9 mouse cellular contexts compared by ENCODE assay signal in the genomic region with DNA sequence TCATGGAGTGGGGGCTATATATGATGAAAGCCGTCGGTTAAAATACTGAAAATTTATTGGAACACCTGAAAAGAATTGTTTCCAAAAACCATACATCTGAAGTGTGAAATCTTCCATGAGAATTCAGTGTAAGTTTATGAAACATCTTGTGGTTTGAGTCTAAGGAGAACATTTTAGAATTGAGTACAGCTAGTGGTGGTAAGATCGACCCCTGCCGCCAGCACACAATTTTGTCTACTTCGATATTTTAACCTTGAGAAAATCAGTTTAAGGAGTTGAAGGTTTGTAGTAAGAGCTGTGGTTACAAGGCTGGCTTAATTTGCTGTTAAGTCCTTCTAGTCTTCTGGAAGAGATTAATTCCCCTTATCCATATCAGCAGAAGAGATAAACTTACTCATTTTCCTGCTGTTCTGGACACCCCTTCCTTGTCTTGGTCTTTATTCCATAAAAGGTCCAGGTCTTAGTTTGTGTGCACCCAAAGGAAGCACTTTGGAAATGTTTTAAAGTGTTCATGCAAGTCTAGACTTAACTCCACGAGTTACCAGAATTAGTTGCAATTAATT. TPM values are rescaled to one million over a fixed set of nuclear protein-coding genes. Genes with fewer than 3 reads are reported as not detected.
DNase-seq lines count a peak whose midpoint lies in the region; ATAC-seq and TF ChIP-seq lines count a peak whose summit lies in the region.
"Had no signal": no experiment of that assay in that cellular context is flagged by ENCODE, and none has a peak within 500 bp of the region (broad histone marks: within the 10 kb centered on the region; RNA-seq: fewer than 3 reads in every experiment).

No protein-coding gene starts in this region.

- H3K4me2 ChIP-seq in heart, embryonic 15.5 days: peak overlapping the region; percentile 56
- H3K4me2 ChIP-seq in forebrain, embryonic 12.5 days: peak overlapping the region; percentile 61
- peak overlapping the region; percentile 90 for H3K4me2 ChIP-seq in liver, embryonic 16.5 days (ENCODE audit: low read depth, low read length)

- H3K4me3 ChIP-seq in heart, embryonic 15.5 days: peak overlapping the region; percentile 94
- peak overlapping the region; percentile 68 for H3K4me3 ChIP-seq in ES-Bruce4 (ENCODE audit: low read depth, low read length)
- H3K4me3 ChIP-seq in forebrain, embryonic 12.5 days (replicated peaks): peak overlapping the region; percentile 95
- H3K4me3 ChIP-seq in liver, embryonic 16.5 days (ENCODE audit: low read depth, low read length): peak overlapping the region; percentile 97

- no peak for TF ChIP-seq POLR2A in ES-Bruce4 (IDR thresholded peaks at IDR 0.05; ENCODE audit: insufficient read depth, low read length)

- no peak for TF ChIP-seq CTCF in ES-Bruce4 (IDR thresholded peaks at IDR 0.05; ENCODE audit: low read depth, low read length)

- DNase-seq in heart, postnatal 25 days (ENCODE audit: low spot score): no peak
- DNase-seq in right cerebral cortex, adult 18-20 months: no peak
- no peak for DNase-seq in layer of hippocampus, adult 9-11 months
- DNase-seq in ovary, postnatal 36 days (ENCODE audit: low spot score): no peak

- no peaks in the 10 kb centered on the region for H3K27me3 ChIP-seq in heart, embryonic 15.5 days
- no peaks in the 10 kb centered on the region for H3K27me3 ChIP-seq in ES-Bruce4 (ENCODE audit: control insufficient read depth, insufficient read depth, low read length, poor library complexity, severe bottlenecking)
- H3K27me3 ChIP-seq in forebrain, embryonic 12.5 days: no peaks in the 10 kb centered on the region
- no peaks in the 10 kb centered on the region for H3K27me3 ChIP-seq in liver, embryonic 16.5 days (ENCODE audit: control insufficient read depth, insufficient read depth, low read depth, low read length)

- intact Hi-C loops in heart, postnatal 25 days (cut with DNase I): loop anchor here (5.0 to 10.0 kb wide), 3 partner anchors 127 to 344 kb away; no protein-coding TSS in a partner anchor

- peaks cover 10% of the 10 kb centered on the region for H3K4me1 ChIP-seq in heart, embryonic 15.5 days (replicated peaks)
- H3K4me1 ChIP-seq in ES-Bruce4 (ENCODE audit: control insufficient read depth, insufficient read depth, low read length): no peaks in the 10 kb centered on the region
- H3K4me1 ChIP-seq in forebrain, embryonic 12.5 days: peaks cover 23% of the 10 kb centered on the region
- peaks cover 4% of the 10 kb centered on the region for H3K4me1 ChIP-seq in liver, embryonic 16.5 days (ENCODE audit: control insufficient read depth, low read depth, low read length)

- TF ChIP-seq EP300 in ES-Bruce4 (IDR thresholded peaks at IDR 0.05; ENCODE audit: insufficient read depth, low read depth, low read length): no peak

- peak overlapping the region; percentile 99 for H3K27ac ChIP-seq in heart, embryonic 15.5 days
- H3K27ac ChIP-seq in ES-Bruce4 (ENCODE audit: insufficient read depth, low read length): no peak overlapping the region
- H3K27ac ChIP-seq in forebrain, embryonic 12.5 days: no peak overlapping the region
- no peak overlapping the region for H3K27ac ChIP-seq in liver, embryonic 16.5 days (ENCODE audit: low read length)

- H3K9me3 ChIP-seq in heart, embryonic 15.5 days (replicated peaks): no peaks in the 10 kb centered on the region
- H3K9me3 ChIP-seq in ES-Bruce4 (replicated peaks; ENCODE audit: control insufficient read depth, insufficient read depth, low read length, poor library complexity, severe bottlenecking): no peaks in the 10 kb centered on the region
- no peaks in the 10 kb centered on the region for H3K9me3 ChIP-seq in forebrain, embryonic 12.5 days
- no peaks in the 10 kb centered on the region for H3K9me3 ChIP-seq in liver, embryonic 16.5 days (replicated peaks; ENCODE audit: control insufficient read depth, low read length)

- H3K36me3 ChIP-seq in heart, embryonic 15.5 days: no peaks in the 10 kb centered on the region
- no peaks in the 10 kb centered on the region for H3K36me3 ChIP-seq in ES-Bruce4 (ENCODE audit: control insufficient read depth, insufficient read depth, low read length, poor library complexity, severe bottlenecking)
- no peaks in the 10 kb centered on the region for H3K36me3 ChIP-seq in forebrain, embryonic 12.5 days (replicated peaks)
- no peaks in the 10 kb centered on the region for H3K36me3 ChIP-seq in liver, embryonic 16.5 days (ENCODE audit: control insufficient read depth, insufficient read depth)

- under 1% methylated on average over 6 of the region's 6 CpGs for WGBS in heart, embryonic 15.5 days
- WGBS in forebrain, embryonic 12.5 days: 5% methylated on average over 6 of the region's 6 CpGs
- WGBS in liver, embryonic 16.5 days (ENCODE audit: insufficient replicate concordance): 6% methylated on average over 6 of the region's 6 CpGs

- peak overlapping the region; percentile 99 for H3K9ac ChIP-seq in heart, embryonic 15.5 days
- peak overlapping the region; percentile 94 for H3K9ac ChIP-seq in ES-Bruce4 (ENCODE audit: low read depth, poor library complexity, severe bottlenecking)
- peak overlapping the region; percentile 96 for H3K9ac ChIP-seq in forebrain, embryonic 12.5 days
- peak overlapping the region; percentile 96 for H3K9ac ChIP-seq in liver, embryonic 16.5 days (ENCODE audit: low read depth, low read length)

- ATAC-seq in heart, embryonic 15.5 days (replicated peaks; ENCODE audit: insufficient number of reproducible peaks, insufficient read depth, low FRiP score, low read depth): no peak
- ATAC-seq in forebrain, embryonic 12.5 days (ENCODE audit: low FRiP score): no peak
- ATAC-seq in liver, embryonic 16.5 days (ENCODE audit: low read depth): no peak

RNA-seq across cellular contexts. Expression of gene Hif1a, which starts 7.9 kb away (rescaled TPM):
- 100 and 105 TPM in 2 replicates for polyA plus RNA-seq in heart, embryonic 15.5 days (2015; fragmentation: Nextera tagmentation; extraction: Ambion mirVana)
- 10 to 100 TPM; 49.5 to 56.0 TPM for total RNA-seq in heart, postnatal 25 days (2021)
- polyA plus RNA-seq in ES-Bruce4 (2011; ENCODE audit: insufficient read depth, insufficient read length, low read depth, missing spikeins): 85.1 and 86.0 TPM in 2 replicates
- 123 and 124 TPM in 2 replicates for polyA plus RNA-seq in forebrain, embryonic 12.5 days (2016; fragmentation: Nextera tagmentation; extraction: Ambion mirVana)
- 11.8 and 12.0 TPM in 2 replicates for polyA plus RNA-seq in liver, embryonic 16.5 days (2015; fragmentation: Nextera tagmentation; extraction: Ambion mirVana)

RNA-seq across cellular contexts. Expression of gene Gm49321, which starts 28.4 kb away (rescaled TPM):
- polyA plus RNA-seq in heart, embryonic 15.5 days (2015; fragmentation: Nextera tagmentation; extraction: Ambion mirVana): 7.3 and 14.4 TPM in 2 replicates
- total RNA-seq in heart, postnatal 25 days (2021): 1 to 10 TPM; 6.7 to 7.2 TPM
- polyA plus RNA-seq in ES-Bruce4 (2011; ENCODE audit: insufficient read depth, insufficient read length, low read depth, missing spikeins): 9.0 TPM in 1 of 2 replicates, not detected in the other
- 15.6 and 19.5 TPM in 2 replicates for polyA plus RNA-seq in forebrain, embryonic 12.5 days (2016; fragmentation: Nextera tagmentation; extraction: Ambion mirVana)
- polyA plus RNA-seq in liver, embryonic 16.5 days (2015; fragmentation: Nextera tagmentation; extraction: Ambion mirVana): 3.0 and 3.9 TPM in 2 replicates
- polyA plus RNA-seq: small intestine, adult 2 months had no signal

RNA-seq across cellular contexts. Expression of gene Snapc1, which starts 55.2 kb away (rescaled TPM):
- 14.8 and 15.2 TPM in 2 replicates for polyA plus RNA-seq in heart, embryonic 15.5 days (2015; fragmentation: Nextera tagmentation; extraction: Ambion mirVana)
- 10 to 100 TPM in 1 of 2 experiments, 1 to 10 TPM in 1; 9.9 to 11.4 TPM for total RNA-seq in heart, postnatal 25 days (2021)
- 26.9 and 31.0 TPM in 2 replicates for polyA plus RNA-seq in ES-Bruce4 (2011; ENCODE audit: insufficient read depth, insufficient read length, low read depth, missing spikeins)
- polyA plus RNA-seq in forebrain, embryonic 12.5 days (2016; fragmentation: Nextera tagmentation; extraction: Ambion mirVana): 29.6 and 29.9 TPM in 2 replicates
- 4.5 and 5.0 TPM in 2 replicates for polyA plus RNA-seq in liver, embryonic 16.5 days (2015; fragmentation: Nextera tagmentation; extraction: Ambion mirVana)
